9 mouse cellular contexts compared by ENCODE assay signal in the genomic region with DNA sequence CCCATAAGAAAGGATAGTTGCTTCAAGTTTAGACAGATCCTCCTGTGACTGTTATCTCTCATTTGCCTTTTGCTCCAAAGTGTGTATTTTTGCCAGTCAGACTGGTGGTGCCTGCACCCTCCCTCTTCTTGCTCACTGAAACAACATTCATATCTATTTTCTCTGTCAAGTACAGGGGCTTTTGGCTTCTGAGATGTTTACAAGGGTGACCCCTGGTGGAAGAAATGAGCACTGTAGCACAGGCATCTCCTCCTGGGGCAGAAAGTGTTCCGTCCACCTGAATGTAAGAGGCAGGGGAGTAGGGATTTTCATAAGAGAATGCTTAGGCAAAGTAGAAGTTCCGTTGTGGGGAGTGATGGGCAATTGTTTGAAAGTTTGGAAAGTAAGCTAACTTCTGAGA. TPM values are rescaled to one million over a fixed set of nuclear protein-coding genes. Genes with fewer than 3 reads are reported as not detected.
DNase-seq lines count a peak whose midpoint lies in the region; ATAC-seq lines count a peak whose summit lies in the region.
"Had no signal": no experiment of that assay in that cellular context is flagged by ENCODE, and none has a peak within 500 bp of the region (broad histone marks: within the 10 kb centered on the region; RNA-seq: fewer than 3 reads in every experiment).

No protein-coding gene starts in this region.

- 0 out of 2 replicates have a peak overlapping the region, but pooled peaks have one; percentile 9 for H3K9ac ChIP-seq in lung, embryonic 16.5 days (ENCODE audit: low read length)
- H3K9ac ChIP-seq: limb, embryonic 12.5 days had no signal

- peak overlapping the region; percentile 94 for H3K27ac ChIP-seq in lung, embryonic 16.5 days (ENCODE audit: low read length)
- H3K27ac ChIP-seq: limb, embryonic 12.5 days had no signal

- 30% methylated on average over 2 of the region's 2 CpGs for WGBS in lung, embryonic 16.5 days

- peak overlapping the region; percentile 6; the same call in 1 of the 2 replicates for H3K4me2 ChIP-seq in lung, embryonic 16.5 days (ENCODE audit: low read depth, low read length)
- H3K4me2 ChIP-seq: limb, embryonic 12.5 days had no signal

- peaks cover 4% of the 10 kb centered on the region for H3K36me3 ChIP-seq in lung, embryonic 16.5 days (ENCODE audit: control insufficient read depth, insufficient read depth, low read length)
- H3K36me3 ChIP-seq: limb, embryonic 12.5 days had no signal

- H3K27me3 ChIP-seq in lung, embryonic 16.5 days (ENCODE audit: control insufficient read depth, insufficient read depth, low read depth, low read length) = no peaks in the 10 kb centered on the region
- H3K27me3 ChIP-seq: limb, embryonic 12.5 days had no signal

- H3K4me1 ChIP-seq in lung, embryonic 16.5 days (replicated peaks; ENCODE audit: control insufficient read depth, insufficient read depth, low read length) = peaks cover 2% of the 10 kb centered on the region; the same call in 1 of the 2 replicates
- H3K4me1 ChIP-seq: limb, embryonic 12.5 days had no signal

- ATAC-seq in activated CD4-positive, CD25-positive, alpha-beta regulatory T cell, adult 4 months = peak; percentile 43
- peak; percentile 59 for ATAC-seq in lung, embryonic 16.5 days (ENCODE audit: low read depth)

- H3K9me3 ChIP-seq in lung, embryonic 16.5 days (ENCODE audit: control insufficient read depth, low read length) = no peaks in the 10 kb centered on the region
- H3K9me3 ChIP-seq: limb, embryonic 12.5 days had no signal

- DNase-seq in CD4-positive helper T cell, adult 2 months (ENCODE audit: low read depth, low spot score) = peak; percentile 76
- DNase-seq in cerebellum, postnatal 4 days (ENCODE audit: low spot score in 2 of 2) = peak; percentile 48 to 80
- peak; percentile 37 to 67 for DNase-seq in gastrocnemius, postnatal 4 days (ENCODE audit: low spot score in 2 of 2)
- DNase-seq in layer of hippocampus, adult 11-12 months (ENCODE audit: low spot score) = peak; percentile 88
- peak; percentile 63 for DNase-seq in right cerebral cortex, postnatal 25 days
- DNase-seq in urinary bladder, postnatal 25 days (ENCODE audit: low spot score) = peak; percentile 76

- H3K4me3 ChIP-seq in lung, embryonic 16.5 days (ENCODE audit: low read length) = no peak overlapping the region
- H3K4me3 ChIP-seq: limb, embryonic 12.5 days had no signal

RNA-seq across cellular contexts. Expression of a gene that starts 35.5 kb away (rescaled TPM):
- 1 to 10 TPM; 5.7 to 6.3 TPM for polyA plus RNA-seq in activated CD4-positive, CD25-positive, alpha-beta regulatory T cell, adult 4 months (2017; shearing (Covaris generic))
- total RNA-seq in gastrocnemius, postnatal 4 days (2021) = 1 to 10 TPM; 9.1 to 9.3 TPM
- polyA plus RNA-seq in lung, embryonic 16.5 days (2015; fragmentation: Nextera tagmentation; extraction: Ambion mirVana) = 10.2 and 10.5 TPM in 2 replicates

RNA-seq across cellular contexts. Expression of a gene that starts 44.2 kb away (rescaled TPM):
- polyA plus RNA-seq in activated CD4-positive, CD25-positive, alpha-beta regulatory T cell, adult 4 months (2017; shearing (Covaris generic)) = under 1 TPM; 0.20 to 0.57 TPM
- 1 to 10 TPM; 1.2 TPM for total RNA-seq in gastrocnemius, postnatal 4 days (2021)
- 157 and 162 TPM in 2 replicates for polyA plus RNA-seq in lung, embryonic 16.5 days (2015; fragmentation: Nextera tagmentation; extraction: Ambion mirVana)

Comparison
In these comparisons a context has a peak if more than half of its experiments do, and no peak if none do; other contexts are left out.
1. RNA of a gene that starts 44.2 kb away (polyA plus RNA-seq): 157 to 162 TPM in lung, embryonic 16.5 days; 0.20 to 0.57 TPM in activated CD4-positive, CD25-positive, alpha-beta regulatory T cell, adult 4 months; every median in the first group is over 100 times any median in the second.
2. Peak in every context shown above with its lines, with median percentiles within 50 percentile points of each other: DNase-seq.